Mouse (Mus musculus) 3T3-L1 (cell line): ENCODE measurements at regions not wholly inside any gene's neighbourhood (a gene's known extent, or its start where the extent isn't known, plus 50 kb on each side); places are given as distances from the start of the nearest gene placed in this dataset.

ENCODE experiments used
- DNase-seq: peaks from one replicate; pipeline ENCODE4 v3.0.0-alpha.2; 2015; ENCODE audit warnings: low read depth, low spot score

- DNase-seq: peak; percentile 20
Observed at GRCm38 (mm10) chr7:79517581-79518337, 51.6 kb upstream of the Polg start.

GRCm38 (mm10) chr7:79516287-79516686 is 50.1 kb upstream of the Polg start:
- DNase-seq: no peak
